Mouse (Mus musculus): Measurements from ENCODE around the gene Thpo. TPM values are rescaled to one million over a fixed set of nuclear protein-coding genes. Genes with fewer than 3 reads are reported as not detected.

The Thpo gene
- total and polyA plus RNA-seq, 3 experiments = 0.08 to 1.0 (median 0.19) TPM

GRCm38 (mm10) chr16:20675213-20675612 is 59.1 kb downstream of the Thpo start:
- peaks cover 60% of the 10 kb centered on the region for H3K79me2 ChIP-seq (replicated peaks; ENCODE audit: control insufficient read depth, extremely low read depth, insufficient read depth, poor library complexity, severe bottlenecking)
- no peak overlapping the region for H3K4me3 ChIP-seq (replicated peaks in 1 of 3; ENCODE audit: low read depth in 2 of 3, low read length in 2 of 3, poor library complexity in 1 of 3)
- H3K9me3 ChIP-seq (replicated peaks; ENCODE audit: low read length) = no peaks in the 10 kb centered on the region
- in situ Hi-C loops (cut with MboI; ENCODE audit: low pct_ligation_motif_present, low pct_unique_long_range_greater_than_20kb, low sequenced_read_pairs) = no loop called here
- H3K9ac ChIP-seq (ENCODE audit: insufficient read depth, low read depth) = no peak overlapping the region
- no peak overlapping the region for H3K27ac ChIP-seq (ENCODE audit: insufficient read depth, low read depth)
- dilution Hi-C loops (cut with MboI; ENCODE audit: extremely low pct_ligation_motif_present, extremely low pct_unique_long_range_greater_than_20kb, low sequenced_read_pairs) = no loop called here
- H3K27me3 ChIP-seq (replicated peaks) = no peaks in the 10 kb centered on the region
- peaks cover 15 to 48% of the 10 kb centered on the region in 2 experiments for H3K4me1 ChIP-seq (ENCODE audit: control insufficient read depth in 1 of 2, insufficient read depth in 2 of 2)
- DNase-seq (ENCODE audit: extremely low read depth) = no peak
- no peak overlapping the region for H3K4me2 ChIP-seq (ENCODE audit: insufficient read depth, low read depth, poor library complexity, severe bottlenecking)
- peaks cover 54 to 63% of the 10 kb centered on the region in 2 experiments for H3K36me3 ChIP-seq (replicated peaks in 1 of 2; ENCODE audit: control insufficient read depth in 1 of 2, insufficient read depth in 1 of 2, low read length in 1 of 2)
- no peak for TF ChIP-seq JUND (conservative IDR thresholded peaks at IDR 0.05; ENCODE audit: low read depth, low read length)
- no peak for TF ChIP-seq PAX5 (IDR thresholded peaks at IDR 0.05; ENCODE audit: low read length)
- TF ChIP-seq ZKSCAN1 (IDR thresholded peaks at IDR 0.05; ENCODE audit: borderline replicate concordance, low read depth, low read length) = no peak
- TF ChIP-seq ELF1 (IDR thresholded peaks at IDR 0.05; ENCODE audit: low read depth, low read length) = no peak
- no peak for TF ChIP-seq USF1 (IDR thresholded peaks at IDR 0.05; ENCODE audit: low read depth, low read length)
- no peak for TF ChIP-seq JUN (IDR thresholded peaks at IDR 0.05; ENCODE audit: insufficient read depth, low read depth, low read length)
- no peak for TF ChIP-seq RAD21 (IDR thresholded peaks at IDR 0.05; ENCODE audit: low read depth, low read length)
- TF ChIP-seq SMC3 (IDR thresholded peaks at IDR 0.05; ENCODE audit: low read depth, low read length) = no peak

Other genes with a start within 250 kb of the Thpo start
- 179 and 208 TPM in 2 replicates for gene Eif2b5, start 235.7 kb downstream of the Thpo start, total RNA-seq (2012; rRNA removed)
- 183 and 203 TPM in 2 replicates for gene Eif2b5, start 235.7 kb downstream of the Thpo start, total RNA-seq (2014; rRNA removed)
- 139 and 151 TPM in 2 replicates for gene Eif2b5, start 235.7 kb downstream of the Thpo start, polyA plus RNA-seq (2012; ENCODE audit: insufficient read length, low read depth)
- 7.6 and 7.7 TPM in 2 replicates for gene Dvl3, start 217.5 kb downstream of the Thpo start, total RNA-seq (2012; rRNA removed)
- 1.8 and 1.9 TPM in 2 replicates for gene Dvl3, start 217.5 kb downstream of the Thpo start, total RNA-seq (2014; rRNA removed)
- 14.8 and 16.9 TPM in 2 replicates for gene Dvl3, start 217.5 kb downstream of the Thpo start, polyA plus RNA-seq (2012; ENCODE audit: insufficient read length, low read depth)
- gene Ap2m1, start 199.0 kb downstream of the Thpo start, total RNA-seq (2012; rRNA removed) = 315 and 343 TPM in 2 replicates
- 375 and 415 TPM in 2 replicates for gene Ap2m1, start 199.0 kb downstream of the Thpo start, total RNA-seq (2014; rRNA removed)
- 304 and 319 TPM in 2 replicates for gene Ap2m1, start 199.0 kb downstream of the Thpo start, polyA plus RNA-seq (2012; ENCODE audit: insufficient read length, low read depth)
- gene Abcf3, start 185.9 kb downstream of the Thpo start, total RNA-seq (2012; rRNA removed) = 48.6 and 61.4 TPM in 2 replicates
- gene Abcf3, start 185.9 kb downstream of the Thpo start, total RNA-seq (2014; rRNA removed) = 46.9 and 55.7 TPM in 2 replicates
- 98.0 and 98.9 TPM in 2 replicates for gene Abcf3, start 185.9 kb downstream of the Thpo start, polyA plus RNA-seq (2012; ENCODE audit: insufficient read length, low read depth)
- not detected in 2 replicates for gene Vwa5b2, start 145.0 kb downstream of the Thpo start, total RNA-seq (2012; rRNA removed)
- not detected in 2 replicates for gene Vwa5b2, start 145.0 kb downstream of the Thpo start, total RNA-seq (2014; rRNA removed)
- 0.27 and 0.29 TPM in 2 replicates for gene Vwa5b2, start 145.0 kb downstream of the Thpo start, polyA plus RNA-seq (2012; ENCODE audit: insufficient read length, low read depth)
- 50.7 and 54.6 TPM in 2 replicates for gene Eef1akmt4, start 122.9 kb downstream of the Thpo start, total RNA-seq (2012; rRNA removed)
- 82.8 and 86.9 TPM in 2 replicates for gene Eef1akmt4, start 122.9 kb downstream of the Thpo start, total RNA-seq (2014; rRNA removed)
- gene Eef1akmt4, start 122.9 kb downstream of the Thpo start, polyA plus RNA-seq (2012; ENCODE audit: insufficient read length, low read depth) = 49.5 and 53.3 TPM in 2 replicates
- 0.08 TPM in 1 of 2 replicates, not detected in the other for gene Gm49333, start 122.9 kb downstream of the Thpo start, total RNA-seq (2012; rRNA removed)
- gene Gm49333, start 122.9 kb downstream of the Thpo start, total RNA-seq (2014; rRNA removed) = not detected in 2 replicates
- not detected in 2 replicates for gene Gm49333, start 122.9 kb downstream of the Thpo start, polyA plus RNA-seq (2012; ENCODE audit: insufficient read length, low read depth)
- 22.7 and 25.6 TPM in 2 replicates for gene Alg3, start 122.8 kb downstream of the Thpo start, total RNA-seq (2012; rRNA removed)
- gene Alg3, start 122.8 kb downstream of the Thpo start, total RNA-seq (2014; rRNA removed) = 16.0 and 17.2 TPM in 2 replicates
- 70.4 and 81.1 TPM in 2 replicates for gene Alg3, start 122.8 kb downstream of the Thpo start, polyA plus RNA-seq (2012; ENCODE audit: insufficient read length, low read depth)
- 2.0 and 2.3 TPM in 2 replicates for gene Camk2n2, start 113.2 kb downstream of the Thpo start, total RNA-seq (2012; rRNA removed)
- gene Camk2n2, start 113.2 kb downstream of the Thpo start, total RNA-seq (2014; rRNA removed) = 1.4 and 1.5 TPM in 2 replicates
- 7.0 and 7.2 TPM in 2 replicates for gene Camk2n2, start 113.2 kb downstream of the Thpo start, polyA plus RNA-seq (2012; ENCODE audit: insufficient read length, low read depth)
- 0.08 and 0.34 TPM in 2 replicates for gene Ece2, start 104.7 kb downstream of the Thpo start, total RNA-seq (2012; rRNA removed)
- 0.08 and 0.17 TPM in 2 replicates for gene Ece2, start 104.7 kb downstream of the Thpo start, total RNA-seq (2014; rRNA removed)
- 0.26 and 0.49 TPM in 2 replicates for gene Ece2, start 104.7 kb downstream of the Thpo start, polyA plus RNA-seq (2012; ENCODE audit: insufficient read length, low read depth)
- 340 and 410 TPM in 2 replicates for gene Psmd2, start 82.9 kb downstream of the Thpo start, total RNA-seq (2012; rRNA removed)
- gene Psmd2, start 82.9 kb downstream of the Thpo start, total RNA-seq (2014; rRNA removed) = 267 and 273 TPM in 2 replicates
- 528 and 678 TPM in 2 replicates for gene Psmd2, start 82.9 kb downstream of the Thpo start, polyA plus RNA-seq (2012; ENCODE audit: insufficient read length, low read depth)
- gene Eif4g1, start 66.2 kb downstream of the Thpo start, total RNA-seq (2012; rRNA removed) = 473 and 601 TPM in 2 replicates
- 370 and 403 TPM in 2 replicates for gene Eif4g1, start 66.2 kb downstream of the Thpo start, total RNA-seq (2014; rRNA removed)
- gene Eif4g1, start 66.2 kb downstream of the Thpo start, polyA plus RNA-seq (2012; ENCODE audit: insufficient read length, low read depth) = 492 and 519 TPM in 2 replicates
- gene Fam131a, start 41.3 kb downstream of the Thpo start, total RNA-seq (2012; rRNA removed) = 1.0 and 1.3 TPM in 2 replicates
- gene Fam131a, start 41.3 kb downstream of the Thpo start, total RNA-seq (2014; rRNA removed) = 0.50 and 0.77 TPM in 2 replicates
- 0.67 and 1.4 TPM in 2 replicates for gene Fam131a, start 41.3 kb downstream of the Thpo start, polyA plus RNA-seq (2012; ENCODE audit: insufficient read length, low read depth)
- gene Polr2h, start 16.8 kb downstream of the Thpo start, total RNA-seq (2012; rRNA removed) = 157 and 189 TPM in 2 replicates
- 183 and 189 TPM in 2 replicates for gene Polr2h, start 16.8 kb downstream of the Thpo start, total RNA-seq (2014; rRNA removed)
- 117 and 146 TPM in 2 replicates for gene Polr2h, start 16.8 kb downstream of the Thpo start, polyA plus RNA-seq (2012; ENCODE audit: insufficient read length, low read depth)
- 4.2 and 4.5 TPM in 2 replicates for gene Clcn2, start 16.8 kb downstream of the Thpo start, total RNA-seq (2012; rRNA removed)
- gene Clcn2, start 16.8 kb downstream of the Thpo start, total RNA-seq (2014; rRNA removed) = 1.2 and 1.4 TPM in 2 replicates
- gene Clcn2, start 16.8 kb downstream of the Thpo start, polyA plus RNA-seq (2012; ENCODE audit: insufficient read length, low read depth) = 3.5 and 4.1 TPM in 2 replicates
- gene Chrd, start 1.4 kb downstream of the Thpo start, total RNA-seq (2012; rRNA removed) = not detected in 2 replicates
- not detected in 2 replicates for gene Chrd, start 1.4 kb downstream of the Thpo start, total RNA-seq (2014; rRNA removed)
- gene Chrd, start 1.4 kb downstream of the Thpo start, polyA plus RNA-seq (2012; ENCODE audit: insufficient read length, low read depth) = not detected in 2 replicates